Mouse (Mus musculus) embryonic facial prominence, embryonic 15.5 days (tissue): ENCODE measurements around the gene Irf2bp2. TPM values are rescaled to one million over a fixed set of nuclear protein-coding genes. Genes with fewer than 3 reads are reported as not detected.

Experiments used
- ATAC-seq: fragments of 200-750 bp; cut with Nextera tagmentation; 2 replicates; pipeline ENCODE4 v1.8.0; 2017; ENCODE audit warnings: low read depth, moderate TSS enrichment; ENCODE audit not compliant: insufficient number of reproducible peaks, low FRiP score, low TSS enrichment
- H3K27ac ChIP-seq: fragments of 300-500 bp; sonication (generic); replicated peaks from 2 replicates; pipeline ENCODE4 v1.5.1; 2015; ENCODE audit warnings: mild to moderate bottlenecking, inconsistent platforms
- H3K27me3 ChIP-seq: fragments of 300-500 bp; sonication (generic); 2 replicates; pipeline ENCODE4 v1.6.1; 2015; ENCODE audit warnings: inconsistent platforms
- H3K36me3 ChIP-seq: fragments of 300-500 bp; sonication (generic); 2 replicates; pipeline ENCODE4 v1.6.1; 2015; ENCODE audit warnings: mild to moderate bottlenecking, inconsistent platforms
- H3K4me1 ChIP-seq: fragments of 300-500 bp; sonication (generic); 2 replicates; pipeline ENCODE4 v1.6.1; 2015; ENCODE audit warnings: inconsistent platforms
- H3K4me2 ChIP-seq: fragments of 300-500 bp; sonication (generic); replicated peaks from 2 replicates; pipeline ENCODE4 v1.6.1; 2015; ENCODE audit warnings: mild to moderate bottlenecking, inconsistent platforms
- H3K4me3 ChIP-seq: fragments of 300-500 bp; sonication (generic); replicated peaks from 2 replicates; pipeline ENCODE4 v1.5.1; 2015; ENCODE audit warnings: mild to moderate bottlenecking, inconsistent platforms
- H3K9ac ChIP-seq: fragments of 300-500 bp; sonication (generic); 2 replicates; pipeline ENCODE4 v1.6.1; 2015; ENCODE audit warnings: inconsistent platforms
- H3K9me3 ChIP-seq: fragments of 300-500 bp; sonication (generic); replicated peaks from 2 replicates; pipeline ENCODE4 v1.6.1; 2016; ENCODE audit warnings: inconsistent platforms
- WGBS: fragments of 180-500 bp; shearing (Covaris S2); methylation state at CpG from one replicate; pipeline ENCODE4 v1.1.7; 2015; 5-methylcytosine and 5-hydroxymethylcytosine counted together
- polyA plus RNA-seq: library from polyadenylated mRNA; unstranded; fragments of >200 nt; fragmentation: Nextera tagmentation; extraction: Ambion mirVana; gene quantifications from 2 replicates; pipeline ENCODE4 v1.2.1, GENCODE M21; 2015

Irf2bp2 gene
- polyA plus RNA-seq, 1 experiment from 2014 or later: 12.5 TPM

GRCm38 (mm10) chr8:126565231-126565781 is 28.5 kb downstream of the Irf2bp2 start:
- no peaks in the 10 kb centered on the region for H3K36me3 ChIP-seq
- H3K4me1 ChIP-seq: peaks cover 31% of the 10 kb centered on the region
- ATAC-seq: no peak
- peak overlapping the region; percentile 91 for H3K27ac ChIP-seq
- H3K4me2 ChIP-seq: no peak overlapping the region
- 80% methylated on average over 6 of the region's 6 CpGs for WGBS
- H3K4me3 ChIP-seq: no peak overlapping the region
- H3K27me3 ChIP-seq: no peaks in the 10 kb centered on the region
- H3K9me3 ChIP-seq: no peaks in the 10 kb centered on the region
- H3K9ac ChIP-seq: no peak overlapping the region

- H3K4me1 ChIP-seq: peaks cover 31% of the 10 kb centered on the region
- H3K27ac ChIP-seq: 0 out of 2 replicates have a peak overlapping the region, but pooled peaks have one; percentile 91
- H3K4me3 ChIP-seq: no peak overlapping the region
- no peak for ATAC-seq
- H3K9ac ChIP-seq: no peak overlapping the region
- H3K27me3 ChIP-seq: no peaks in the 10 kb centered on the region
- WGBS: 75% methylated on average over 9 of the region's 9 CpGs
- no peaks in the 10 kb centered on the region for H3K9me3 ChIP-seq
- H3K4me2 ChIP-seq: no peak overlapping the region
- no peaks in the 10 kb centered on the region for H3K36me3 ChIP-seq
Observed at GRCm38 (mm10) chr8:126564551-126565154, 29.1 kb downstream of the Irf2bp2 start.

GRCm38 (mm10) chr8:126561316-126561841 is 32.4 kb downstream of the Irf2bp2 start:
- WGBS: 90% methylated on average over 4 of the region's 4 CpGs
- peaks cover 16% of the 10 kb centered on the region for H3K4me1 ChIP-seq
- no peak overlapping the region for H3K27ac ChIP-seq
- no peak for ATAC-seq
- H3K4me2 ChIP-seq: no peak overlapping the region
- no peaks in the 10 kb centered on the region for H3K9me3 ChIP-seq
- H3K36me3 ChIP-seq: no peaks in the 10 kb centered on the region
- no peak overlapping the region for H3K4me3 ChIP-seq
- H3K9ac ChIP-seq: no peak overlapping the region
- no peaks in the 10 kb centered on the region for H3K27me3 ChIP-seq

- Histone ChIP-seq H3K4me2 (no peak overlapping the region), H3K27ac (no peak overlapping the region), H3K4me3 (no peak overlapping the region), H3K4me1 (0 out of 2 replicates have a peak, but pooled peaks cover 4% of the 10 kb centered on the region), H3K36me3 (no peaks in the 10 kb centered on the region), H3K9ac (no peak overlapping the region), H3K27me3 (no peaks in the 10 kb centered on the region), H3K9me3 (no peaks in the 10 kb centered on the region)
- no peak for ATAC-seq
- WGBS: 86% methylated on average over 13 of the region's 13 CpGs
Observed at GRCm38 (mm10) chr8:126558400-126558953, 35.3 kb downstream of the Irf2bp2 start.

- Histone ChIP-seq H3K4me2 (no peak overlapping the region), H3K9ac (no peak overlapping the region), H3K9me3 (no peaks in the 10 kb centered on the region), H3K4me1 (0 out of 2 replicates have a peak, but pooled peaks cover 4% of the 10 kb centered on the region), H3K27ac (no peak overlapping the region), H3K4me3 (no peak overlapping the region), H3K36me3 (no peaks in the 10 kb centered on the region), H3K27me3 (no peaks in the 10 kb centered on the region)
- no peak for ATAC-seq
- 27% methylated on average over 9 of the region's 9 CpGs for WGBS
Observed at GRCm38 (mm10) chr8:126557403-126557802, 36.4 kb downstream of the Irf2bp2 start.

GRCm38 (mm10) chr8:126556691-126557090 is 37.1 kb downstream of the Irf2bp2 start:
- 91% methylated on average over 5 of the region's 5 CpGs for WGBS
- no peak overlapping the region for H3K9ac ChIP-seq

GRCm38 (mm10) chr8:126554741-126555140 is 39.0 kb downstream of the Irf2bp2 start:
- 83% methylated on average over 4 of the region's 4 CpGs for WGBS

More at GRCm38 (mm10) chr8:126556691-126557090, 37.1 kb downstream of the Irf2bp2 start:
- H3K27ac ChIP-seq: no peak overlapping the region
- no peaks in the 10 kb centered on the region for H3K27me3 ChIP-seq
- no peak overlapping the region for H3K4me2 ChIP-seq
- ATAC-seq: no peak
- no peak overlapping the region for H3K4me3 ChIP-seq
- no peaks in the 10 kb centered on the region for H3K9me3 ChIP-seq
- H3K36me3 ChIP-seq: no peaks in the 10 kb centered on the region
- 0 out of 2 replicates have a peak, but pooled peaks cover 4% of the 10 kb centered on the region for H3K4me1 ChIP-seq

GRCm38 (mm10) chr8:126551871-126552270 is 41.9 kb downstream of the Irf2bp2 start:
- no peak for ATAC-seq
- no peaks in the 10 kb centered on the region for H3K9me3 ChIP-seq
- H3K27ac ChIP-seq: no peak overlapping the region

More at GRCm38 (mm10) chr8:126554741-126555140, 39.0 kb downstream of the Irf2bp2 start:
- Histone ChIP-seq H3K27ac (no peak overlapping the region), H3K27me3 (no peaks in the 10 kb centered on the region), H3K4me3 (no peak overlapping the region), H3K36me3 (no peaks in the 10 kb centered on the region), H3K4me2 (no peak overlapping the region), H3K9ac (no peak overlapping the region), H3K4me1 (peaks cover 9% of the 10 kb centered on the region; the same call in 1 of the 2 replicates), H3K9me3 (no peaks in the 10 kb centered on the region)
- ATAC-seq: no peak

GRCm38 (mm10) chr8:126550944-126551357 is 42.8 kb downstream of the Irf2bp2 start:
- H3K27ac ChIP-seq: peak overlapping the region; percentile 22; the same call in 1 of the 2 replicates
- H3K4me1 ChIP-seq: peaks cover 6% of the 10 kb centered on the region; the same call in 1 of the 2 replicates
- no peaks in the 10 kb centered on the region for H3K9me3 ChIP-seq
- ATAC-seq: no peak
- WGBS: 51% methylated on average over 5 of the region's 5 CpGs
- H3K27me3 ChIP-seq: no peaks in the 10 kb centered on the region
- H3K4me2 ChIP-seq: no peak overlapping the region
- no peak overlapping the region for H3K9ac ChIP-seq
- H3K4me3 ChIP-seq: no peak overlapping the region
- H3K36me3 ChIP-seq: no peaks in the 10 kb centered on the region

More at GRCm38 (mm10) chr8:126551871-126552270, 41.9 kb downstream of the Irf2bp2 start:
- Histone ChIP-seq H3K4me1 (peaks cover 6% of the 10 kb centered on the region; the same call in 1 of the 2 replicates), H3K4me2 (no peak overlapping the region), H3K9ac (no peak overlapping the region), H3K27me3 (no peaks in the 10 kb centered on the region), H3K4me3 (no peak overlapping the region), H3K36me3 (no peaks in the 10 kb centered on the region)
- 86% methylated on average over 4 of the region's 4 CpGs for WGBS

GRCm38 (mm10) chr8:126547841-126548240 is 45.9 kb downstream of the Irf2bp2 start:
- H3K27ac ChIP-seq: no peak overlapping the region

GRCm38 (mm10) chr8:126547361-126547760 is 46.4 kb downstream of the Irf2bp2 start:
- ATAC-seq: no peak
- Histone ChIP-seq H3K4me1 (peaks cover 10% of the 10 kb centered on the region), H3K27ac (no peak overlapping the region), H3K4me2 (no peak overlapping the region), H3K36me3 (no peaks in the 10 kb centered on the region), H3K9ac (no peak overlapping the region), H3K4me3 (no peak overlapping the region), H3K9me3 (no peaks in the 10 kb centered on the region), H3K27me3 (no peaks in the 10 kb centered on the region)
- 89% methylated on average over 4 of the region's 4 CpGs for WGBS

More at GRCm38 (mm10) chr8:126547841-126548240, 45.9 kb downstream of the Irf2bp2 start:
- Histone ChIP-seq H3K4me3 (no peak overlapping the region), H3K36me3 (no peaks in the 10 kb centered on the region), H3K4me2 (no peak overlapping the region), H3K9me3 (no peaks in the 10 kb centered on the region), H3K4me1 (peaks cover 6% of the 10 kb centered on the region; the same call in 1 of the 2 replicates), H3K9ac (no peak overlapping the region), H3K27me3 (no peaks in the 10 kb centered on the region)
- WGBS: 68% methylated on average over 3 of the region's 3 CpGs
- no peak for ATAC-seq
